Mouse (Mus musculus): ENCODE measurements around the gene Lipa. TPM values are rescaled to one million over a fixed set of nuclear protein-coding genes. Genes with fewer than 3 reads are reported as not detected.

Lipa gene
- polyA plus RNA-seq, 1 experiment from 2014 or later = 36.2 TPM

DNA sequence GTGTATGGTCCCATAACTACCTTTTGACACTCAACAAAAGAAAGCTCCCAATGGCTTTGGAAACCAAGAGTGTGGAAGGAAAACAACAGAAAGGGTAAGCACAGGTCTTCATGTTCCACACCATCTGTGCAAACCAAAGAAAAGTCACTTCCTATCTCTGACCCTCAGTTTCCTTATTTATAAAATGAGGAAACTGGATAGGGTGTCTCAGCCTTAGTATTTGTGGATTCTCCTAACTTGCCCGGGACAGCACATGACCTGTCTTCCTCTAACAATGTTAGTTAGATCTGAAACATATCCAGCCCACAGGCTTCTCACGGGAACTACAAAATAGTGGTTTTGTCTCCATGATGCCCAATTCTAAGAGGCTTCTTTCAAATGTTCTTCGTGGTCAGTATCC lies 62.8 kb downstream of the Lipa start:
- Histone ChIP-seq H3K27ac (ENCODE audit: low read depth, low read length) (no peak overlapping the region), H3K4me3 (ENCODE audit: low read depth, low read length) (no peak overlapping the region), H3K4me1 (ENCODE audit: control insufficient read depth, insufficient read depth, low read length) (no peaks in the 10 kb centered on the region), H3K4me2 (no peak overlapping the region), H3K9ac (ENCODE audit: low read depth, low read length) (no peak overlapping the region), H3K9me3 (replicated peaks; ENCODE audit: control insufficient read depth, low read length) (no peaks in the 10 kb centered on the region), H3K27me3 (ENCODE audit: control insufficient read depth, insufficient read depth, low read length) (no peaks in the 10 kb centered on the region), H3K36me3 (ENCODE audit: control insufficient read depth, insufficient read depth, low read length) (no peaks in the 10 kb centered on the region)
- ATAC-seq (replicated peaks; ENCODE audit: insufficient number of reproducible peaks, low FRiP score, low TSS enrichment) = no peak
- WGBS (ENCODE audit: insufficient replicate concordance) = 55% methylated on average over 3 of the region's 3 CpGs

DNA sequence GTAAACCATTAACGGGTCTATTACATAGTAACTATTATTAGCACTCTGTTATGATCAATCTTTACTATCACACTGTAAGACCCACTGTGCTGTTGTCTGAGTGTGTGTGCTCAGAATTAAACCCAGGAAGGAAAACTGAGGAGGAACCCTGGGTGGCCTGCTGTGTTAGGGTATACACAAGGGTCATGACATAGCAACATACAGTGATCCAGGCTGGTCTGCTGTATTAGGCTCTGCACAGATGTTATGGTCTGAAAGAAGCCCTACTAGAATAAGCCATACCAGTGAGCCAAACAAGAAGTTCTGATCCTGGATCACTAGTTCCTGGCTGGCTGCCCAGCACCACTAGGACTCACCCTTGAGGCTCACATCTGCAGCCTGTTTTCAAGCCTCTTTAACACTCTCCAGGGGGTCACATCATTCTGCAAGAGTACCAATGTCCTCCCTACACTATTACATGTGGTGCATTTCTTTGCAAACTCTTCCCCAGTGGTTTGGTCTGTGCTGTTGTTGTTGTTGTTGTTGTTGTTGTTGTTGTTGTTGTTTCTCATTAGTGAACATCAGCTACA lies 65.7 kb downstream of the Lipa start:
- Histone ChIP-seq H3K27me3 (ENCODE audit: control insufficient read depth, insufficient read depth, low read length) (no peaks in the 10 kb centered on the region), H3K36me3 (ENCODE audit: control insufficient read depth, insufficient read depth, low read length) (no peaks in the 10 kb centered on the region), H3K27ac (ENCODE audit: low read depth, low read length) (no peak overlapping the region), H3K4me2 (no peak overlapping the region), H3K4me3 (ENCODE audit: low read depth, low read length) (no peak overlapping the region), H3K9me3 (replicated peaks; ENCODE audit: control insufficient read depth, low read length) (no peaks in the 10 kb centered on the region), H3K9ac (ENCODE audit: low read depth, low read length) (no peak overlapping the region), H3K4me1 (ENCODE audit: control insufficient read depth, insufficient read depth, low read length) (no peaks in the 10 kb centered on the region)
- WGBS (ENCODE audit: insufficient replicate concordance) = 88% methylated on average over 1 of the region's 1 CpGs
- no peak for ATAC-seq (replicated peaks; ENCODE audit: insufficient number of reproducible peaks, low FRiP score, low TSS enrichment)

DNA sequence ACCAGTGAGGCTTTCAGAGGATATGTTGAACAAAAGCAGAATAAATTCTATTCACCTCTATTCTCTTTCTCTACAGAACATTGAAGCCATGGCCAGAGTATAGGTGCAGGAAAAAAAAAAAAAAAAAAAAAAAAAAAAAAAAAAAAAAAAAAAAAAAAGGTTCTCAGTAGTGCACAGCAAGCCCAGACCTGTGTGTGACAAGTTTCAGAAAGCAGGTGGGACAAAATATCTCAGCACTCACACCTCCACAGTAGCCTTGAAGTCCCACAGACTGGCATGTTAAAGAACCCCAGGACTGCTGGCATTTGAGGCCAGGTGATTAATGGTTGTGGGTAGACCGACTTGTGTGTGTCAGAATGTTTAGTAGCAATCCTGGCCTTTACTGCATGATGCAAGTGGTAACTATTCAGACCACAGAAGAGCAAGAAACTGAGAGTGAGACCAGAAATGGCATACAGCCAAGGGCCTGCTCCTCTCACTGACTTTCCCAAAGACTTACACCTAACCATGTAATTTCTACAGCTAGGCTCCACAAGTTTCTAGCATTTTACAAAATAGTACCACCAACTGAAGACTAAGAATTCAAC lies 76.4 kb downstream of the Lipa start:
- Histone ChIP-seq H3K9me3 (replicated peaks; ENCODE audit: control insufficient read depth, low read length) (no peaks in the 10 kb centered on the region), H3K4me1 (ENCODE audit: control insufficient read depth, insufficient read depth, low read length) (no peaks in the 10 kb centered on the region), H3K27ac (ENCODE audit: low read depth, low read length) (no peak overlapping the region), H3K36me3 (ENCODE audit: control insufficient read depth, insufficient read depth, low read length) (no peaks in the 10 kb centered on the region), H3K27me3 (ENCODE audit: control insufficient read depth, insufficient read depth, low read length) (no peaks in the 10 kb centered on the region), H3K9ac (ENCODE audit: low read depth, low read length) (no peak overlapping the region), H3K4me2 (no peak overlapping the region), H3K4me3 (ENCODE audit: low read depth, low read length) (no peak overlapping the region)
- WGBS (ENCODE audit: insufficient replicate concordance) = 50% methylated on average over 1 of the region's 1 CpGs
- no peak for ATAC-seq (replicated peaks; ENCODE audit: insufficient number of reproducible peaks, low FRiP score, low TSS enrichment)

DNA sequence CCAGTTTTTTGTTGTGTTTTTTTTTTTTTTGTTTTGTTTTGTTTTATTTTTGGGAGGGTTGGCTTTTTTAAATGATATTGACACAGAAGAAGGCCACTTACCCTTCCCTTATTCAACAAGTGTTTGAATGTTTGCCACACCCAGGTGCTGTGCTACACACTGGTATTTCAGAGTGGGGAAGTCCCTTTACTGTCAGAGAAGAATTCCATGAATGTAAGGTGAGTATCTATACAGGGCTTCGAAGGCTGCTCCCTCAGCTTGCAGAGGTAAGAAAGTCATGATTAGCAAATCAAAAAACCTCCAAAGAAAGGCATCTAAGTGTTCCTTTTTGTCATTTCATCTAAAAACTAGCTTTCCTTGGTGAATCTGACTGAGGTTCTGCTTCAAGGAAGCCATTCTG lies 78.4 kb downstream of the Lipa start:
- Histone ChIP-seq H3K4me2 (no peak overlapping the region), H3K4me1 (ENCODE audit: control insufficient read depth, insufficient read depth, low read length) (0 out of 2 replicates have a peak, but pooled peaks cover 3% of the 10 kb centered on the region), H3K36me3 (ENCODE audit: control insufficient read depth, insufficient read depth, low read length) (no peaks in the 10 kb centered on the region), H3K9ac (ENCODE audit: low read depth, low read length) (no peak overlapping the region), H3K9me3 (replicated peaks; ENCODE audit: control insufficient read depth, low read length) (no peaks in the 10 kb centered on the region), H3K27me3 (ENCODE audit: control insufficient read depth, insufficient read depth, low read length) (no peaks in the 10 kb centered on the region), H3K27ac (ENCODE audit: low read depth, low read length) (no peak overlapping the region), H3K4me3 (ENCODE audit: low read depth, low read length) (no peak overlapping the region)
- ATAC-seq (replicated peaks; ENCODE audit: insufficient number of reproducible peaks, low FRiP score, low TSS enrichment) = no peak
- WGBS (ENCODE audit: insufficient replicate concordance) = 69% methylated on average over 1 of the region's 1 CpGs

DNA sequence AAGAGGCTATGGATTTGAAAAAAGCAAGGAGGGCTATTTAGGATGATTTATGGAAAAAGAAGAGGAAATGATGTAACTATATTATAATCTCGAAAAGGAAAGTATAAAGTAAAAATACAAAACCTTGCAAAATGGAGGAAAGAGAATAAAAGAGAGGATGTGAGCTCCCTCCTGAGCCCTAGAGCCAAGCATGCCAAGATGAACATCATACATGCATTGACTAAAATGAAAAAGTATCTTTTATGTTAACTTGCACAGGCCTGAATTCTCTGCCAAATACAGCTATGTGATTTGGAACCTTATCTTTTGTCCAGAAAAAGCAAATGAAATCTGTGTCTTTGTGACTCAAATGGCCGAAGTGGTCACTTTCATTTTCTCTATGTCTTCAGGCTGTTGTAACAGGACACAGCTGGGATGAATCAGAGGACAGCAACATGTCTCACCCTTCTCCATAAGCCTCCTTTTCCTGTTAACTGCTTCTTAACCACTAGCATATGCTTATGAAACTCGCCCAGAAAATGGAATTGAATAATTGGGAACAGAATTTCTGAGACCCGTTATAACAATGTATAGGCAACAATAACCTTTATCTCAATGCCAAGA lies 81.8 kb downstream of the Lipa start:
- 57% methylated on average over 4 of the region's 4 CpGs for WGBS (ENCODE audit: insufficient replicate concordance)
- Histone ChIP-seq H3K27ac (ENCODE audit: low read depth, low read length) (no peak overlapping the region), H3K36me3 (ENCODE audit: control insufficient read depth, insufficient read depth, low read length) (no peaks in the 10 kb centered on the region), H3K4me3 (ENCODE audit: low read depth, low read length) (no peak overlapping the region), H3K9ac (ENCODE audit: low read depth, low read length) (no peak overlapping the region), H3K4me1 (ENCODE audit: control insufficient read depth, insufficient read depth, low read length) (peaks cover 9% of the 10 kb centered on the region; the same call in 1 of the 2 replicates), H3K27me3 (ENCODE audit: control insufficient read depth, insufficient read depth, low read length) (no peaks in the 10 kb centered on the region), H3K9me3 (replicated peaks; ENCODE audit: control insufficient read depth, low read length) (no peaks in the 10 kb centered on the region), H3K4me2 (no peak overlapping the region)
- ATAC-seq (replicated peaks; ENCODE audit: insufficient number of reproducible peaks, low FRiP score, low TSS enrichment) = no peak

DNA sequence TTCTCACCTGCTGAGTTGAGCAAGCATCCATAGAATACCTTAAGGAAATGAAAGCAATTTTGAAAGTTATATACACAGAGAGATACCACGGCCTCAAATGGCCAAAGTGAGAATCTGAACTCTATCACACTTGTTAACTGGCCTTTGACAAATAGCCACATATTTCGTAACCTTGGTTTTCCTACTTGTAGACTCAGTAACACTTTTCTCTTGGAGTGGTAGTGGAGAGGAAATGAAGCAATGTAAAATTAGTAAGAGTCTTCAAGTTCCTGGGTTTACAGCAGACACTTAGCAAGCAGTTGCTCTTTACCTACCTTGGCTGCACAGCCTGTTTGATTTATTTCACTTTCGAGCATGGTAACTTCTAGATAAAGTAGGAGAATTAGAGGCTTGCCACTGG lies 82.5 kb downstream of the Lipa start:
- Histone ChIP-seq H3K9ac (ENCODE audit: low read depth, low read length) (no peak overlapping the region), H3K4me2 (no peak overlapping the region), H3K36me3 (ENCODE audit: control insufficient read depth, insufficient read depth, low read length) (no peaks in the 10 kb centered on the region), H3K4me1 (ENCODE audit: control insufficient read depth, insufficient read depth, low read length) (peaks cover 9% of the 10 kb centered on the region; the same call in 1 of the 2 replicates), H3K27me3 (ENCODE audit: control insufficient read depth, insufficient read depth, low read length) (no peaks in the 10 kb centered on the region), H3K9me3 (replicated peaks; ENCODE audit: control insufficient read depth, low read length) (no peaks in the 10 kb centered on the region), H3K27ac (ENCODE audit: low read depth, low read length) (peak overlapping the region; percentile 41; the same call in 1 of the 2 replicates), H3K4me3 (ENCODE audit: low read depth, low read length) (no peak overlapping the region)
- ATAC-seq (replicated peaks; ENCODE audit: insufficient number of reproducible peaks, low FRiP score, low TSS enrichment) = no peak
- WGBS (ENCODE audit: insufficient replicate concordance) = 63% methylated on average over 3 of the region's 3 CpGs

Other genes with a start within 250 kb of the Lipa start
- 1.6 and 2.1 TPM in 2 replicates for gene Fas, start 236.8 kb downstream of the Lipa start, polyA plus RNA-seq (2014; fragmentation: Nextera tagmentation; extraction: Ambion mirVana)
- gene Ch25h, start 52.3 kb downstream of the Lipa start, polyA plus RNA-seq (2014; fragmentation: Nextera tagmentation; extraction: Ambion mirVana) = 1.8 and 3.7 TPM in 2 replicates
- 5.6 and 6.4 TPM in 2 replicates for gene Ifit2, start 23.2 kb upstream of the Lipa start, polyA plus RNA-seq (2014; fragmentation: Nextera tagmentation; extraction: Ambion mirVana)
- gene Ifit3, start 56.1 kb upstream of the Lipa start, polyA plus RNA-seq (2014; fragmentation: Nextera tagmentation; extraction: Ambion mirVana) = 0.19 and 0.24 TPM in 2 replicates
- gene Ifit1bl1, start 74.5 kb upstream of the Lipa start, polyA plus RNA-seq (2014; fragmentation: Nextera tagmentation; extraction: Ambion mirVana) = 1.1 and 1.5 TPM in 2 replicates
- 0.14 and 0.44 TPM in 2 replicates for gene Ifit3b, start 80.5 kb upstream of the Lipa start, polyA plus RNA-seq (2014; fragmentation: Nextera tagmentation; extraction: Ambion mirVana)
- 0.73 and 1.0 TPM in 2 replicates for gene Ifit1bl2, start 113.3 kb upstream of the Lipa start, polyA plus RNA-seq (2014; fragmentation: Nextera tagmentation; extraction: Ambion mirVana)
- 0.11 and 0.44 TPM in 2 replicates for gene Ifit1, start 113.4 kb upstream of the Lipa start, polyA plus RNA-seq (2014; fragmentation: Nextera tagmentation; extraction: Ambion mirVana)
- gene Slc16a12, start 219.8 kb upstream of the Lipa start, polyA plus RNA-seq (2014; fragmentation: Nextera tagmentation; extraction: Ambion mirVana) = 37.2 and 41.1 TPM in 2 replicates

Measured in heart, embryonic 11.5 days (tissue).